Mouse (Mus musculus): ENCODE measurements around the gene Selenow. TPM values are rescaled to one million over a fixed set of nuclear protein-coding genes. Genes with fewer than 3 reads are reported as not detected.
A peak's percentile ranks its signal among the peaks of the same experiment; 100 is the strongest.

Gene Selenow
- polyA plus RNA-seq, 1 experiment from 2014 or later: 763 TPM

- Histone ChIP-seq H3K4me3 (replicated peaks; ENCODE audit: low read depth, low read length) (no peak overlapping the region), H3K27me3 (ENCODE audit: insufficient read depth, low read length) (no peaks in the 10 kb centered on the region), H3K4me1 (replicated peaks; ENCODE audit: insufficient read depth, low read length) (no peaks in the 10 kb centered on the region), H3K36me3 (ENCODE audit: insufficient read depth, low read length) (peaks cover 12% of the 10 kb centered on the region; the same call in 1 of the 2 replicates), H3K9me3 (replicated peaks; ENCODE audit: low read length) (no peaks in the 10 kb centered on the region), H3K9ac (ENCODE audit: low read depth, low read length) (no peak overlapping the region), H3K27ac (no peak overlapping the region), H3K4me2 (ENCODE audit: low read length) (no peak overlapping the region)
- TF ChIP-seq CTCF (IDR thresholded peaks at IDR 0.05; ENCODE audit: low read depth): no peak
- 87% methylated on average over 2 of the region's 2 CpGs for WGBS
- DNase-seq (ENCODE audit: low spot score): no peak
- ATAC-seq (replicated peaks; ENCODE audit: low FRiP score, low read depth): no peak
Measured at GRCm38 (mm10) chr7:15914751-15915150, 7.5 kb downstream of the Selenow start.

- Histone ChIP-seq H3K4me2 (ENCODE audit: low read length) (no peak overlapping the region), H3K27me3 (ENCODE audit: insufficient read depth, low read length) (no peaks in the 10 kb centered on the region), H3K9ac (ENCODE audit: low read depth, low read length) (no peak overlapping the region), H3K9me3 (replicated peaks; ENCODE audit: low read length) (no peaks in the 10 kb centered on the region), H3K27ac (no peak overlapping the region), H3K4me3 (replicated peaks; ENCODE audit: low read depth, low read length) (no peak overlapping the region), H3K36me3 (ENCODE audit: insufficient read depth, low read length) (peaks cover 7% of the 10 kb centered on the region; the same call in 1 of the 2 replicates), H3K4me1 (replicated peaks; ENCODE audit: insufficient read depth, low read length) (no peaks in the 10 kb centered on the region)
- TF ChIP-seq CTCF (IDR thresholded peaks at IDR 0.05; ENCODE audit: low read depth): peak; percentile 84
- peak; percentile 70 for DNase-seq (ENCODE audit: low spot score)
- ATAC-seq (replicated peaks; ENCODE audit: low FRiP score, low read depth): no peak
- WGBS: 36% methylated on average over 2 of the region's 2 CpGs
Measured at GRCm38 (mm10) chr7:15914252-15914651, 8.0 kb downstream of the Selenow start.

- no peaks in the 10 kb centered on the region for H3K4me1 ChIP-seq (replicated peaks; ENCODE audit: insufficient read depth, low read length)
- no peak overlapping the region for H3K27ac ChIP-seq
- H3K9me3 ChIP-seq (replicated peaks; ENCODE audit: low read length): no peaks in the 10 kb centered on the region
- H3K36me3 ChIP-seq (ENCODE audit: insufficient read depth, low read length): no peaks in the 10 kb centered on the region
- ATAC-seq (replicated peaks; ENCODE audit: low FRiP score, low read depth) (peak; percentile 74), DNase-seq (ENCODE audit: low spot score) (peak; percentile 90)
- H3K4me3 ChIP-seq (replicated peaks; ENCODE audit: low read depth, low read length): no peak overlapping the region
- H3K27me3 ChIP-seq (ENCODE audit: insufficient read depth, low read length): no peaks in the 10 kb centered on the region
- WGBS: 0% methylated on average over 4 of the region's 4 CpGs
- H3K9ac ChIP-seq (ENCODE audit: low read depth, low read length): no peak overlapping the region
- H3K4me2 ChIP-seq (ENCODE audit: low read length): no peak overlapping the region
- TF ChIP-seq CTCF (IDR thresholded peaks at IDR 0.05; ENCODE audit: low read depth): peak; percentile 86
Measured at GRCm38 (mm10) chr7:15912183-15912582, 10.0 kb downstream of the Selenow start.

GRCm38 (mm10) chr7:15910521-15910920 lies 11.7 kb downstream of the Selenow start:
- H3K9me3 ChIP-seq (replicated peaks; ENCODE audit: low read length): no peaks in the 10 kb centered on the region
- TF ChIP-seq CTCF (IDR thresholded peaks at IDR 0.05; ENCODE audit: low read depth): no peak
- H3K4me1 ChIP-seq (replicated peaks; ENCODE audit: insufficient read depth, low read length): no peaks in the 10 kb centered on the region
- 59% methylated on average over 5 of the region's 5 CpGs for WGBS
- no peak for DNase-seq (ENCODE audit: low spot score)
- no peak overlapping the region for H3K9ac ChIP-seq (ENCODE audit: low read depth, low read length)
- H3K4me3 ChIP-seq (replicated peaks; ENCODE audit: low read depth, low read length): no peak overlapping the region
- no peak overlapping the region for H3K27ac ChIP-seq
- no peaks in the 10 kb centered on the region for H3K36me3 ChIP-seq (ENCODE audit: insufficient read depth, low read length)
- H3K4me2 ChIP-seq (ENCODE audit: low read length): no peak overlapping the region
- no peak for ATAC-seq (replicated peaks; ENCODE audit: low FRiP score, low read depth)
- H3K27me3 ChIP-seq (ENCODE audit: insufficient read depth, low read length): no peaks in the 10 kb centered on the region

GRCm38 (mm10) chr7:15907971-15908590 lies 14.1 kb downstream of the Selenow start:
- H3K36me3 ChIP-seq (ENCODE audit: insufficient read depth, low read length): no peaks in the 10 kb centered on the region
- no peak overlapping the region for H3K27ac ChIP-seq
- no peaks in the 10 kb centered on the region for H3K27me3 ChIP-seq (ENCODE audit: insufficient read depth, low read length)
- no peak for DNase-seq (ENCODE audit: low spot score)
- H3K9ac ChIP-seq (ENCODE audit: low read depth, low read length): no peak overlapping the region
- no peaks in the 10 kb centered on the region for H3K4me1 ChIP-seq (replicated peaks; ENCODE audit: insufficient read depth, low read length)
- TF ChIP-seq CTCF (IDR thresholded peaks at IDR 0.05; ENCODE audit: low read depth): no peak
- H3K4me2 ChIP-seq (ENCODE audit: low read length): no peak overlapping the region
- no peaks in the 10 kb centered on the region for H3K9me3 ChIP-seq (replicated peaks; ENCODE audit: low read length)
- ATAC-seq (replicated peaks; ENCODE audit: low FRiP score, low read depth): no peak
- 85% methylated on average over 8 of the region's 8 CpGs for WGBS
- no peak overlapping the region for H3K4me3 ChIP-seq (replicated peaks; ENCODE audit: low read depth, low read length)

GRCm38 (mm10) chr7:15906602-15907001 lies 15.6 kb downstream of the Selenow start:
- no peak for DNase-seq (ENCODE audit: low spot score)
- Histone ChIP-seq H3K27ac (no peak overlapping the region), H3K36me3 (ENCODE audit: insufficient read depth, low read length) (no peaks in the 10 kb centered on the region), H3K9ac (ENCODE audit: low read depth, low read length) (no peak overlapping the region), H3K4me3 (replicated peaks; ENCODE audit: low read depth, low read length) (no peak overlapping the region), H3K4me2 (ENCODE audit: low read length) (no peak overlapping the region), H3K27me3 (ENCODE audit: insufficient read depth, low read length) (no peaks in the 10 kb centered on the region), H3K4me1 (replicated peaks; ENCODE audit: insufficient read depth, low read length) (no peaks in the 10 kb centered on the region), H3K9me3 (replicated peaks; ENCODE audit: low read length) (no peaks in the 10 kb centered on the region)
- no peak for TF ChIP-seq CTCF (IDR thresholded peaks at IDR 0.05; ENCODE audit: low read depth)
- WGBS: 80% methylated on average over 1 of the region's 1 CpGs
- ATAC-seq (replicated peaks; ENCODE audit: low FRiP score, low read depth): no peak

- Histone ChIP-seq H3K9me3 (replicated peaks; ENCODE audit: low read length) (no peaks in the 10 kb centered on the region), H3K4me1 (replicated peaks; ENCODE audit: insufficient read depth, low read length) (no peaks in the 10 kb centered on the region), H3K36me3 (ENCODE audit: insufficient read depth, low read length) (no peaks in the 10 kb centered on the region), H3K4me2 (ENCODE audit: low read length) (no peak overlapping the region), H3K27me3 (ENCODE audit: insufficient read depth, low read length) (no peaks in the 10 kb centered on the region), H3K4me3 (replicated peaks; ENCODE audit: low read depth, low read length) (no peak overlapping the region), H3K9ac (ENCODE audit: low read depth, low read length) (no peak overlapping the region), H3K27ac (no peak overlapping the region)
- ATAC-seq (replicated peaks; ENCODE audit: low FRiP score, low read depth) (no peak), DNase-seq (ENCODE audit: low spot score) (no peak)
- no peak for TF ChIP-seq CTCF (IDR thresholded peaks at IDR 0.05; ENCODE audit: low read depth)
- 79% methylated on average over 7 of the region's 7 CpGs for WGBS
Measured at GRCm38 (mm10) chr7:15905861-15906260, 16.3 kb downstream of the Selenow start.

All from kidney, postnatal 0 days (tissue).